Mouse (Mus musculus) liver, embryonic 14.5 days (tissue): ENCODE measurements around the gene Cym.

Experiments
- CTCF ChIP-seq: IDR thresholded peaks from 2 replicates; pipeline ENCODE4 v1.5.1; 2016; ENCODE audit warnings: antibody characterized with exemption, low read depth, control low read depth
- EP300 ChIP-seq: IDR thresholded peaks from 2 replicates; pipeline ENCODE4 v1.6.1; 2016; ENCODE audit warnings: antibody characterized with exemption, low read depth

DNA sequence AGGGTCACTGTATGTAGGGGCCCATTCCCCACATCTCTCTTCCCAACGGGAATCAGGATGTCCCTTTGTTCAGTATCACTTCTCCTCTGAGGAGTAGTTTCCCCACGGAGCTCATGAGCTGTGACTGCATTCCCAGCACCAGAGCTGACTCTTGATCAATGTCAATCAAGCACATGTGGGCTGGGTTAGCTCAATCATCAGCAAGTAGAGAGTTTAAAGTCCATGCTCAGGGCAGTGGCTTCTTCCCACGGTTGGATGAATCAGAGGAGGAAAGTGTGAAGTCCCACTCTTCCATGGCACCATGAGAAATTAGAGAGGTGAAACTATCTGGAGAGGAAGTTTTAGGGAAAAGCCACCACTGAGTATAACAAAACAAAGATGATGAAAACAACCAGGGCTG, 27.5 kb upstream of the Cym start:
- no peak for TF ChIP-seq CTCF
- TF ChIP-seq EP300 = no peak
